Mouse (Mus musculus) bone marrow macrophage, adult 2 months (primary cell): ENCODE data around the gene Ovca2.

Experiments used
- CTCF ChIP-seq: IDR thresholded peaks from 2 replicates; pipeline ENCODE4 v1.5.1; 2012; ENCODE audit warnings: low read depth, mild to moderate bottlenecking, low read length, moderate library complexity
- POLR2A ChIP-seq: IDR thresholded peaks from 2 replicates; pipeline ENCODE4 v1.6.1; 2012; ENCODE audit warnings: mild to moderate bottlenecking, low read depth, low read length, borderline replicate concordance

DNA sequence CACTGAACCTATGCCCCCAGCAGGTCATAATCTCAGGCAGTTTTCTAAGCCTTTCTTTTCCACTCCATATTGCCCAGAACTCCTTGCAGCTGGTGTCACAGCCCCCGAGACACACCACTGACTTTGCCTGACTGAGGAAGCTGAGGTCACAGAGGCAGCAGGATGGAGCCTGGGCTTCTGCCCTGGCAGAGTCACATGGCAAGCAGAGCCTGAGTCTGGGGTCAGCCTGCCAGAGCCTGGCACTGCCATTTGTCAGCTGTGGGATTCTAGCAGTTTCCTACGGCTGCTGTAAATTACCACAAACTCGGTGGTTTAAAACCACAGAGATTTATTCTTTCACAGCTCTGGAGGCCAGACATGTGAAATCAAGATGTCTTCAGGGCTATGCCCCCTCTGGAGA lies 49.0 kb upstream of the Ovca2 start:
- TF ChIP-seq POLR2A (no peak), CTCF (no peak)
